Mouse (Mus musculus) erythroblast, embryonic 14.5 days (primary cell): ENCODE measurements around the gene Arl15. TPM values are rescaled to one million over a fixed set of nuclear protein-coding genes. Genes with fewer than 3 reads are reported as not detected.

ENCODE experiments used
- H3K27me3 ChIP-seq: 2 replicates; pipeline ENCODE4 v1.6.1; 2012; ENCODE audit warnings: inconsistent platforms; ENCODE audit not compliant: control insufficient read depth
- H3K36me3 ChIP-seq: 2 replicates; pipeline ENCODE4 v1.6.1; 2012; ENCODE audit warnings: mild to moderate bottlenecking, inconsistent platforms; ENCODE audit not compliant: control insufficient read depth
- H3K4me1 ChIP-seq: 2 replicates; pipeline ENCODE4 v1.6.1; 2012; ENCODE audit warnings: inconsistent platforms; ENCODE audit not compliant: control insufficient read depth
- H3K4me3 ChIP-seq: replicated peaks from 2 replicates; pipeline ENCODE3; 2012; ENCODE audit warnings: moderate library complexity, mild to moderate bottlenecking, inconsistent platforms
- H3K9me3 ChIP-seq: 2 replicates; pipeline ENCODE4 v1.6.1; 2012; ENCODE audit warnings: low read length, inconsistent platforms, mixed read lengths; ENCODE audit not compliant: control insufficient read depth
- GATA1 ChIP-seq: IDR thresholded peaks from 2 replicates; pipeline ENCODE4 v1.6.1; 2012; ENCODE audit warnings: low read length, inconsistent platforms, mixed read lengths
- TAL1 ChIP-seq: IDR thresholded peaks from 3 replicates; pipeline ENCODE4 v1.6.1; 2012; ENCODE audit warnings: low read length, inconsistent platforms, mixed read lengths
- polyA plus RNA-seq: library from polyadenylated mRNA; stranded (reverse); fragments of >175 nt; gene quantifications from 2 replicates; pipeline ENCODE4 v1.2.3, GENCODE M21; 2012

Gene Arl15
- polyA plus RNA-seq, 1 experiment: not detected

GRCm38 (mm10) chr13:113940151-113940550 is 145.8 kb downstream of the Arl15 start:
- Histone ChIP-seq H3K27me3 (no peaks in the 10 kb centered on the region), H3K9me3 (no peaks in the 10 kb centered on the region), H3K4me1 (peaks cover 10% of the 10 kb centered on the region), H3K36me3 (peaks cover 9% of the 10 kb centered on the region), H3K4me3 (no peak overlapping the region)
- TF ChIP-seq GATA1 (no peak), TAL1 (no peak)

- peaks cover under 1% of the 10 kb centered on the region; the same call in 1 of the 2 replicates for H3K36me3 ChIP-seq
- TF ChIP-seq GATA1 (no peak), TAL1 (no peak)
- no peak overlapping the region for H3K4me3 ChIP-seq
- peaks cover 9% of the 10 kb centered on the region for H3K4me1 ChIP-seq
- no peaks in the 10 kb centered on the region for H3K9me3 ChIP-seq
- no peaks in the 10 kb centered on the region for H3K27me3 ChIP-seq
Observed at GRCm38 (mm10) chr13:113941943-113942342, 147.6 kb downstream of the Arl15 start.

- no peaks in the 10 kb centered on the region for H3K4me1 ChIP-seq
- no peaks in the 10 kb centered on the region for H3K9me3 ChIP-seq
- H3K4me3 ChIP-seq: no peak overlapping the region
- TF ChIP-seq TAL1 (no peak), GATA1 (no peak)
- no peaks in the 10 kb centered on the region for H3K27me3 ChIP-seq
- H3K36me3 ChIP-seq: peaks cover 2% of the 10 kb centered on the region; the same call in 1 of the 2 replicates
Observed at GRCm38 (mm10) chr13:113947546-113947945, 153.2 kb downstream of the Arl15 start.

- Histone ChIP-seq H3K9me3 (no peaks in the 10 kb centered on the region), H3K4me1 (no peaks in the 10 kb centered on the region), H3K27me3 (no peaks in the 10 kb centered on the region), H3K36me3 (peaks cover 2% of the 10 kb centered on the region; the same call in 1 of the 2 replicates), H3K4me3 (no peak overlapping the region)
- TF ChIP-seq TAL1 (no peak), GATA1 (no peak)
Observed at GRCm38 (mm10) chr13:113949708-113950107, 155.4 kb downstream of the Arl15 start.

- Histone ChIP-seq H3K4me1 (no peaks in the 10 kb centered on the region), H3K36me3 (peaks cover 2% of the 10 kb centered on the region; the same call in 1 of the 2 replicates), H3K27me3 (no peaks in the 10 kb centered on the region), H3K9me3 (no peaks in the 10 kb centered on the region), H3K4me3 (no peak overlapping the region)
- TF ChIP-seq GATA1 (no peak), TAL1 (no peak)
Observed at GRCm38 (mm10) chr13:113950131-113950530, 155.8 kb downstream of the Arl15 start.

- H3K4me1 ChIP-seq: no peaks in the 10 kb centered on the region
- no peaks in the 10 kb centered on the region for H3K36me3 ChIP-seq
- TF ChIP-seq TAL1: no peak
- no peak for TF ChIP-seq GATA1
- H3K4me3 ChIP-seq: no peak overlapping the region
- H3K27me3 ChIP-seq: no peaks in the 10 kb centered on the region
- H3K9me3 ChIP-seq: no peaks in the 10 kb centered on the region
Observed at GRCm38 (mm10) chr13:113957438-113957837, 163.1 kb downstream of the Arl15 start.

- Histone ChIP-seq H3K4me1 (no peaks in the 10 kb centered on the region), H3K36me3 (peaks cover 10% of the 10 kb centered on the region), H3K27me3 (no peaks in the 10 kb centered on the region), H3K9me3 (no peaks in the 10 kb centered on the region), H3K4me3 (no peak overlapping the region)
- TF ChIP-seq GATA1 (no peak), TAL1 (no peak)
Observed at GRCm38 (mm10) chr13:113964945-113965344, 170.6 kb downstream of the Arl15 start.

GRCm38 (mm10) chr13:113970706-113971105 is 176.4 kb downstream of the Arl15 start:
- no peaks in the 10 kb centered on the region for H3K27me3 ChIP-seq
- H3K36me3 ChIP-seq: peaks cover 10% of the 10 kb centered on the region
- no peaks in the 10 kb centered on the region for H3K4me1 ChIP-seq
- H3K4me3 ChIP-seq: no peak overlapping the region
- TF ChIP-seq GATA1 (no peak), TAL1 (no peak)
- H3K9me3 ChIP-seq: no peaks in the 10 kb centered on the region

- peaks cover 10% of the 10 kb centered on the region for H3K36me3 ChIP-seq
Observed at GRCm38 (mm10) chr13:113972401-113972800, 178.1 kb downstream of the Arl15 start.

GRCm38 (mm10) chr13:113974866-113975265 is 180.6 kb downstream of the Arl15 start:
- H3K27me3 ChIP-seq: no peaks in the 10 kb centered on the region
- TF ChIP-seq GATA1 (no peak), TAL1 (no peak)
- H3K4me3 ChIP-seq: no peak overlapping the region
- no peaks in the 10 kb centered on the region for H3K9me3 ChIP-seq
- H3K36me3 ChIP-seq: no peaks in the 10 kb centered on the region
- no peaks in the 10 kb centered on the region for H3K4me1 ChIP-seq

More at GRCm38 (mm10) chr13:113972401-113972800, 178.1 kb downstream of the Arl15 start:
- H3K4me1 ChIP-seq: no peaks in the 10 kb centered on the region
- no peaks in the 10 kb centered on the region for H3K27me3 ChIP-seq
- H3K9me3 ChIP-seq: no peaks in the 10 kb centered on the region
- TF ChIP-seq GATA1 (no peak), TAL1 (no peak)
- no peak overlapping the region for H3K4me3 ChIP-seq
